Mouse (Mus musculus): Measurements from ENCODE around the gene Ifng.

Ifng gene

DNA sequence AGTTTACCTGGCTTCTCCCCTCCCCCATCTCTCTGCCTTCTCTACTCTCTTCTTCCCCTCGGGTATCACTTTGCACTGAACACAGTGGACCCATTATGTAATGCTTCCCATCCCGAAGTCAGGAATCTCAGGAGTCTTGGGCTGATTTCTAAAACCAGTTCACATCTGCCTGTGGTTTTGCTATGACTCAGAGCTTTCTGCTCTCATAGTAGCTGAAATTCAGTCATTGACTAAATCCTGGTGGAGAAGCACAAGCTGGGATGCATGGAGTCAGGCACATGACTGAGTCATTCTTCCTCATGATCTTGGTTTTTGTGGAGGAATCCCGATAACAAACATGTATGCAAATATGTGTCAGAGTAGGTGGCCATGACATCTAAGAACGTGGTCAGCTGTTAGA is 38.4 kb downstream of the Ifng start:
- in situ Hi-C loops (cut with MboI, MseI) = no loop called here

DNA sequence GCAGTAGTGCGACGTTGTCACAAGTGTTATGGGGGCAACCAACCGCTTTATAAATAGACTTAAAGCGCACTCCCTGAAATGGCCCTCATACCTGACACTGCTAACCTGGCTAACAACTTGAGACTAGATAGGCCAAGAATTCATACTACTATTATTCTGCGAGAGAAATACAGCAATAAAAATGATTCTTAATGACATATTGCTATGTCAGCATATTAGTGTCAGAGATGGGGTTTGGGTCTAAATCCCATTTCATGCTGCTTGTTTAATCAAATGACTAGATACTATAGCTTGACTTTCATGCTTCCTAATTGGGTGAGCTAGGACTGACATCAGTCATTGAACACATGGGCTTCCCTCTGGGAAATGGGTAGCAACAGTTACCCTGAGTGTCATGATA is 39.3 kb downstream of the Ifng start:
- in situ Hi-C loops (cut with MboI, MseI) = no loop called here

DNA sequence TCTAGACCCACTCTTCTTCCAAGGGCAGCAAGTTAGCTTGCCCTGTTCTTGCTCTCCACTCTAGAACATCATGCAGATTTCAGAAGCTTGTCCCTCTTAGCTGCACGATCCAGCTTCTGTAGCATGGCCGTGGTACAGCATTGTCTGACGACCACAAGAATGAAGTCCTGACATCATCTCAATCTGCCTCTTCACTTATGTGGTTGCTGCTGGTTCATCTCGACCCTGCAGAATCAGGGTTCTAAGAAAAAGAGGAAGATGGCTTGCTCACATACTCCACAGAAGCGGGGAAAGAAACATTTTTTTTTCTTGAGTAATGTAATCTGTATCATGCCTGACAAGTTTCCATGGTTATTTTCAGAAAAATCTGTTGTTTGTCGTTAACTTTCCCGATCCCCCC is 39.9 kb downstream of the Ifng start:
- in situ Hi-C loops (cut with MboI, MseI) = no loop called here

DNA sequence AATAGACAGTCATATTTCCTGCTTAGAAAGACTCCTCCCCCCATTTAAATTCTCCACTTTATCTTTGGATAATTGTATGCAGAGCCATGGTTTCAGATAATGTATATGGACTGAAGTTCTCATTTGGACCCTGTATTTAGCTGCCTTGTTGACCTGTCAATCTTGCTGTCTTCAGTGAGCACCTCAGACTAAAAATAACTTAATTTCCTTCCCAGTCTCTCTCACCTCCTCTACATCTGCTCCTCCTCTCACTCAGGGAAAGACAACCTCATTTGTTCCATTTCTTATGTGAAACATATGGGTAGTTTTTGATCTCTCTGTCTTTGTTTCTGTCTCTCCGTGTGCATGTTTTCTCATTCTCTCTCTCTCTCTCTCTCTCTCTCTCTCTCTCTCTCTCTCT is 53.3 kb downstream of the Ifng start:
- in situ Hi-C loops (cut with MboI, MseI) = no loop called here

DNA sequence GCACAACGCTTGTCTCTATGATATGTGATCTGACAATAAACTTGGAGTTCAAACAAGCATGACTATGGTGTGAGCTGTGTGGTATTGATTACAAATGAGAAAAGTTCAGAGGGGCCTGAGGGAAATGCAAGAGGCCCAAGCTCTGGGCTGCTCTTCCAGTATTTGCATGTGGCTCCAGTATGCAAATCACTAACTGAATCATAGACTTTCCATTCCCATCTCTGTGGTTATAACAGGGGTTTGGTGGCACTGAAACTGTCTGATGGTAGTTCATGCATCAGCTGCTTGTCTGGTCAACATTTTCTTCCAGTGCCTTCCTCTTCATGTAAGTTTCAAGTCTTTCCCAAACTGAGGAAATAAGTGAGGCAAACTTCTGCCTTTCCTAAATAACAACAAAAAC is 54.5 kb downstream of the Ifng start:
- in situ Hi-C loops (cut with MboI, MseI) = no loop called here

Measured in regulatory T cell (primary cell).